Mouse (Mus musculus): ENCODE measurements around the gene Ctf1.

- no peak for TF ChIP-seq CTCF (IDR thresholded peaks at IDR 0.05; ENCODE audit: low read depth, low read length)
- no peak for TF ChIP-seq POLR2AphosphoS5 (IDR thresholded peaks at IDR 0.05; ENCODE audit: insufficient replicate concordance, low read depth, low read length)
Observed at GRCm38 (mm10) chr7:127678811-127679210, 33.7 kb upstream of the Ctf1 start.

All from G1E (cell line).